Mouse (Mus musculus): ENCODE measurements at regions not wholly inside any gene's neighbourhood (a gene's known extent, or its start where the extent isn't known, plus 50 kb on each side); places are given as distances from the start of the nearest gene placed in this dataset.
"Not testable (repeated sequence)": the region's sequence is repeated elsewhere in the genome, so short reads cannot be mapped to it uniquely, and the experiment has no call there.

DNA sequence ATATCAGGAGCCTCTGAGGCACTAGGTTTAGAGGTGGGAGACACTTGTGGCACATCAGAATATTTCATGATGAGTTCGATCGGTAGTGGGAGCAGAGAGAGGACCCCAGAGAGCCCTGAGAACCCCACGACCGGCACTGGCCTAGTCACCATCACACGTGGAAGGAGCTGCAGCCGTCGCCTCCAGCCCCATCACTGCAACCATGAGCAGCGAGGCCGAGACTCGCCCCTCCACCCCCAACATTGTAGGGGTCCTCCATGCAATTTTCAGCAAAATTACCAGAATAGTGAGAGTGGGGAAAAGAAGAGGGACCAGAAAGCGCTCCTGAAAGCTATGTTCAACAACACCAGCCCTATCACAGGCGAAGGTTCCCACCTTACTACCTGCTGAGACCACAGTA is 297.0 kb downstream of the Edem1 start:
- no peak for DNase-seq (ENCODE audit: low spot score in 2 of 2)

DNA sequence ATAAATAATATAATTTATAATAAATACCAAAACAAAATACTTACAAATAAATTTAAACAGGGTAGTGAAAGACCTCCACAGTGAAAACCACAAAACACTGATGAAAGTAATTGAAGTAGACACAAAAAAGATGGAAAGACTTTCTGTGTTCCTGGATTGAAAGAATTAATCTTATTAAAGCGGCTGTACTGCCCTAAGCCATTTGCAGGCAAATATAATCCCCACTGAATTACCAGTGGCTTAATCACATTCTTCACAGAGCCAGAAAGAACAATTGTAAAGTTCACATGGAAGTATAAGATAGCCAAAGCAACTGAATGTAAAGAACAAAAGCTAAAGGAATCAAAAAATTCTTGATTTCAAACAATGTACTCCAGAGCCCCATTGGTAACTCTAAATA is 298.8 kb downstream of the Edem1 start:
- DNase-seq (ENCODE audit: low spot score in 2 of 2): no peak

DNA sequence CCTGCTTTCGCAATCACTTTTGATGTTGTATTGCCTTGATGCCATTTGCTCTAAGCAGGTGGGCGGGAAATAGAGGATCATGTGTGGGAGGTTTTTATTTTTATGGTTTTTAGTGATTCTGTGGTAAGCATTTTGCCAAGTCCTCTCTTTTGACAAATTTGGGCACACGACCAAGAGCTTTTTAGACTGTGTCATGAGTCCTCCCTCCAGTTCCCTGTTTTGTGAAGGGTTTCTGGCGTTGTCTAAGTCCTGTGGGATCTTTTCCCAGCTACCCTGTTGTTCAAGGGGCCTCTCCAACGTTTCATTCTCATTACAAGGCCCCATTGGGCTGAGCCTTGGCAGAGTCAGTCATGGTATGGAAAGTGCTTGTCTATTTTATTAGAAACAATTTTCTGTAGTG is 317.7 kb downstream of the Edem1 start:
- DNase-seq (ENCODE audit: low spot score in 2 of 2): no peak

DNA sequence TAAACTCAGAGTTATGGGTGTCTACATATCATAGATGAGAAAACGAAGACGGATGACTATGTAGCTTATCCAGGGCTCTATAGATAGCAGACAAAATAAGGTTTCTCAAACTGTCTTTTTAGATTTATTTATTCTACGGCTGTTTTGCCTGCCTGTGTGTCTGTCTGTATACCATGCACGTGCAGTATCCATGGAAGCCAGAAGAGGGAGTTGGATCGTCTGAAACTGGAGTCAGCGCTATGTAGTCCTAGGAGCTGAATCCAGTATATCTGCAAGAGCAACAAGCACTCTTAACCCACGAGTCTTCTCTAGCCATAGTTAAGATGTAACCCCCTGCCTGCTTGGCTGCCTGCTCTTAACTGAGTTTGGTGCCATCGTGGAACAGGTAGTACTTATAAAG is 320.6 kb downstream of the Edem1 start:
- no peak for DNase-seq (ENCODE audit: low spot score in 2 of 2)

DNA sequence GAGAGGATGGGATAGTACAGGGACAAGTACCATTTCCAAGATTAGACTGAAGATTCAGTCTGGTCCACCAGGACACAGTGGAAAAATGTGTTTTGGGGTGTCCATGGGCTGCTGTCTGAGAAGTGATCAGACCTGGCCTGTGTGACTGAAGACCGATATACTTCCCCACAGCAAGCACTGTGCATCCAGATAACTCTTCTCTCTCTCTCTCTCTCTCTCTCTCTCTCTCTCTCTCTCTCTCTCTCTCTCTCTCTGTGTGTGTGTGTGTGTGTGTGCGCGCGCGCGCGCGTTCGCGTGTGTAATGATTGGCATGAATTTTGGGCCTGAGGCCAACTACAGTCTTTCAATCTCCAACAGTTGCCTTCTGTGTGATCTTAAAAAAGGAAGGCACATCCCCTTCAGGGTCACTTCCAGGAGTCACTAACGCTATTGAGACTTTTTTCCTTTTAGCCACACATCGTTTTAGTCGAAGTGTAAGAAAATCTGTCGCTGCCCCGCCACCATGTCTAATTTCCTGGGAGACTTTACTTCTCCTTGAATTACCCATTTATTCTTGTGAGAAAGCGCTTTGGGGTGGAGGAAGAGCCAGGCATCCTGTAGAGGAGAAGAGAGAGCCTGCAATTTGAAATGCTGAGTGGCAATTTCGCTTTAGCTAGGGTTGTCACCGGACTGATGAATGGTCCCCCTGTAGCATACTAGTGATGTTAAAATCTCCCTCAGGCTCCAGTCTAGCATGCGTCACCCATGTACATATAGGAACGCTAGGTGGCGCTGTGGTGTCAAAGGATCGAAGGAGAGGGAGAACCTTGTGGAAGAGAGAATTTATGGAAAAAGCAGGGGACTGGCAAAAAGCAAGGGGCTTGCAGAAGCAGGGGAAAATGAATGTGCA is 321.8 kb downstream of the Edem1 start:
- DNase-seq (ENCODE audit: low spot score in 2 of 2): peak; percentile 74 to 75

DNA sequence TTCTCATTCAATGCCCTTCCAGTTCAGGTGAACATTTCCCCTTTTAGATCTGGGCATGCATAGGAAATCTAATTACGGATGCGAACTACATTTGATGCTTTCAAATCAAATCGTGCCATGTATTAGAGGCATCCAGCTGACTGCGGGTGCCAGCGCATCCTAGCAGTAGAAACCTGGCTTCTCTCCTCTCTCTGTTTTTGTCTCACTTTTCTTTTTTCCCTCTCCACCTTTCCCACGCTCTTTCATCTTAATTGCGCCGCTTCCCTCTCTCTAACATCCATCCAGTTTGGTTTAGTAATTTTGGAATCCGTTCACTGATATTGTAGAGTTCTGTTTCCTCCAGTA is 322.4 kb downstream of the Edem1 start:
- no peak for DNase-seq (ENCODE audit: low spot score in 2 of 2)

DNA sequence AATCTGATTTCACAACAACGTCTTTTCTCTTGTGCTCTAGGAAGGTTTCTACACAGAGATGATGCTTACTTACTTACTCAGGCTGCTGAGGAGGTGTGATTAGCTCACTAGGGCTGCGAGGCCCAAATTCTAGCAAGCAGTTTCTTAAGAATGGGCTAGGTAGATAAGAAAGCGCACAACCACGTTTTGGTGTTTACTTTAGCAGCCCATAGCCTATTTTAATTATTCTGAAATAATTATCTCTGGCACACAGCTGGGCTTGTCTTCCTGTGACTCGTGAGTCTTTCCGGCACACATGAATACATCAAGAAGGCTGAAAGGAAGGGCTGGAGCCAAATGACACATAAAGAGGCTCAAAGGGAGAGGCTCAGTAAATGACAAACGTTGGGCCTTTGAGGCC is 325.2 kb downstream of the Edem1 start:
- no peak for DNase-seq (ENCODE audit: low spot score in 2 of 2)

DNA sequence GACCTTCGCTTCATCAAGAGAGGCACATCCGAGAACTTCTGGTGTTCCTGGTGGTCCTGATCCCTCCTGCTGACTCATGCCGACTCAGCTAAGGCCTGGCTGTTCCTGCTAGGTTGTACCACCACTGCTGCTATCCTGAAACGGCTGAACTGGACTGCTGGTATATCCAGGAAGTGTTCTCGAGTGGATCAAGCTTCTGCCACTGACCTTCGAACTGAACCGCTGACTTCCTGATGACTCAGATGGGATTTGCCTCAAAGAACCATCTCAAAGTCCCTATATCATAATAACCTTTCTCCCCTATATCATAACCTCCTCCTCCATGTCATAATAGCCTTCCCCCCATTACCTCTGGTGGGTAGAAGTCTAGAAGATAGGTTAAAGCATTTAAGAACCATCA is 331.1 kb downstream of the Edem1 start:
- DNase-seq (ENCODE audit: low spot score in 2 of 2): no peak

DNA sequence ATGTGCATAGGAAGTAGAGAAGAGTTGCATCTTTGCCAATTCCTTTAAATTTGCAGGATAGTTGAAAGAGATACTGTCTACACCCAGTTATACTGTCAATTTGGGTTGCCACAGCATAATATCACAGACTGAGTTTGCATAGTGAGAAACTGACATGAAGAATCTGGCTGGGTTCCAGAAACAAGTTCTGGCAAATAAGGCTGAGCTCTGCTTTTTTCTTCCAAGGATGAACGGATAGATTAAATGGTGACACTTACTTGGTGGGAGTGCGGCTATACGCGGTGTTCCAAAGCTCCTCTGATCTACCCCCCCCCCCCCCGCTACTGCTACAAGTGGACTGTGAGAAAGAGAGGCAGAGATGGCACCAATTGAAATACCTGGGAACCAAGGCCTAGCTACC is 339.0 kb downstream of the Edem1 start:
- no peak for DNase-seq (ENCODE audit: low spot score in 2 of 2)

DNA sequence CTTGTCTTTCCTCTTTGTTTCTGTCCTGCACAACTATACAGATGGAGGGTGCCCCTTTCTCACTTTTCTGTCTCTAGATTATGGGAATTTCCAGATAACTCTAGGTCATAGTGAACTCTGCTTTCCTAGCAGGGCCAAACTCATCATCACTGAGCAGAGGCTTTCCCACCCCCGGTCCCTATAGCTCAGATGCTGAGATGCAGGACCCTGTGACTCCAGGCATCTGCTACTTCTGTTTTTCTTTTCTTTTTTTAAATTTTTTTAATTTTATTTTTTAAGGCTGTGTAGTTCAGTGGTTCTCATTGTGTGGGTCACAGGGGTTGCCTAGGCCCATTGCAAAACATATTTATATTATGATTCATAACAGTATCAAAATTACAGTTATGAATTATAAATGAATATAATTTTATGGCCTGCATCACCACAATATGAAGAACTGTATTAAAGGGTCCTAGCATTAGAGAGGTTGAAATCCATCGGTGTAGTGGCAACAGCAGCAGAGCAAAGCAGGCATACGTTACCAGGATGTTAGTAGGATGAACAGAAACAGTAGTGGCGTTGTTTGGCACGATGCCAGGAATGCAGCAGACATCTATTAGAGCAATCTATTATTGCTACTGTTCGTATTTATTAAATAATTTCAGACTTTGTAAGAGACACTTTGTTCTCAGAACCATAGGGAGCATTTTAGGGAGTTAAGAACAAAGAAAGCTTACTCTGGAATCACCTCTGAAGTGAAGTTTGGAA is 343.8 kb downstream of the Edem1 start:
- no peak for DNase-seq (ENCODE audit: low spot score in 2 of 2)

DNA sequence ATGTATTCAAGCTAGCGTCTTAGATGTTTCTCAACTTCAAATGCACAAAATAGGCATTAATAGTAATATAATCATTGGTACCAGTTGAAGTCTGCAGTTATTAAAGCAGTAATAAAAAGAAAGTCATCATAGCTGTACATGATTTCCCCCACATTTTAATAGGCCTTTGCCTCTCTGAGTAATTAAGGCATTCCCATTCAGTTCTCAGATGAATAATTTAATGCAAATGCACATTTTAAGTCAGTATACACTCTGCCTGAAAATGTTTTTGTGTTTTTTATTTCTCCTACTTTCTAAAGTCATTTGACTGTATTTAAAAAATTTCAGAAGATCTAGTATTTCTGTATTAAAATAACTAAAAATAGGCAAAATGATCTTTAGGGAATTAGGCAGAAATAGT is 344.6 kb downstream of the Edem1 start:
- DNase-seq (ENCODE audit: low spot score in 2 of 2): no peak

DNA sequence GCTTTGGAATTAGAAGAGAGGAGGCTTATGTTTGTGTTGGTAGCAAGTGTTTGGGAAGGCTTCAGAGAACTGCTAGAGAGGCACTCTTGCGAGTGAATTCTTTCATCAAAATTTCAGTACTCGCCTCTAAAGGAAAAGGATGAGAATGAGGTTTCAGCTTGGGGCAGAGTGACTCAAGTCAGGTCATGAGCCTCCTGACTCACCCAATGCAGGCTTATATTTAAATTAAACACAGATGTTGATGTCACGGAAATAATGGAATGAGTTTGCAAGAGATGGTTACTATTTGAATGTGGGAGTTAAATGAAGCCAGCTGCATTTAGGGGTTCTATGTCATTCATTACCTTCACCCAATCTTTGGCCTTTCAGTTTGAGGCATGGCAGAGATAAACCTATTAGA is 348.4 kb downstream of the Edem1 start:
- DNase-seq (ENCODE audit: low spot score in 2 of 2): no peak

DNA sequence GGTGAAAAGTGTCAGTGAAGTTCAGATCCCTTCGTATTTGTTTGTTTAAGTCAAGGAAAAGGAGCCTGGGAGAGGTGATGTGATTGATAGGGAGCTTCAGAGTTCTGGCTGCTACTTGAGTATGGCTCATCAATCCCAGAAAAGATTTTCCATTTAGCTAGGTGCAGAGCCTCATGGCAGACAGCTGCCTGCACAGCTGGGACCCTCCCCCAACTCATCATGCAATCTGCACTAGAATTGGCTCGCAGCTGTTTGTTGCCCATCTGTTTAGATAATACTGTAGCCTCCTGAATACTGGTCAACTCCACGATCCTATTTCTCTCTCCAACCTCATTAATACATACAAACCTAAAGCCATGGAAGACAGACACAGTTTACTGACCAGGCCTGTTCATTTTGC is 354.4 kb downstream of the Edem1 start:
- no peak for DNase-seq (ENCODE audit: low spot score in 2 of 2)

DNA sequence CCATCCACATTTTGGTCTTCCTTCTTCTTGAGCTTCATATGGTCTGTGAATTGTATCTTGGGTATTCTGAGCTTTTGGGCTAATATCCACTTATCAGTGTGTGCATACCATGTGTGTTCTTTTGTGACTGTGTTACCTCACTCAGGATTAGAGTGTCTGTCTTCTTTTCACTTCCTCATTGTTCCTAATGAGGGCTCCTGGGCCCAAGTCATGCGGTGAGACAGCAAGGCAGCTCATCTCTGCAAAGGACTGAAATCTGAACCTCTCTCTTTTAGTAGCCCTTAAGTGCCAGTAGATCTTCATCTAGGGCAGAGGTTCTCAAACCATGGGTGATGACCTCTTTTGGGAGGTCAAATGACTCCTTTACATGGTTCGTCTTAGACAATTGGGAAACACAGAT is 364.6 kb downstream of the Edem1 start:
- DNase-seq (ENCODE audit: low spot score in 2 of 2): not testable (repeated sequence)

DNA sequence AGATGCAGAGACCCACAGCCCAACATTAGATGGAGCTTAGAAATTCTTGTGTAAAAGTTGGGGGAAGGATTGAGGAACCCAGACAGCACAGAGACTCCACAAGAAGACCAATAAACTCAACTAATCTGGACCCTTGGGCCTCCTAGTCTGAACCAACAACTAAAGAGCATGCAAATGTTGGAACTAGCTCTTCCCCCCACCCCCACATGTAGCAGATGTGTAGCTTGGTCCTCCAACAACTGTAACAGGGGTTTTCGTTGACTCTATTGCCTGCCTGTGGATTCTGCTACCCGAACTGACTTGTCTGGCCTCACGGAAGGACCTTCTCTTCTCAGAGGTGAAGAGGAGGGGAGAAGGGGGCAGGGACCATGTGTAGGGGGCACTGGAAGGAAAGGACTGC is 365.2 kb downstream of the Edem1 start:
- DNase-seq (ENCODE audit: low spot score in 2 of 2): no peak

DNA sequence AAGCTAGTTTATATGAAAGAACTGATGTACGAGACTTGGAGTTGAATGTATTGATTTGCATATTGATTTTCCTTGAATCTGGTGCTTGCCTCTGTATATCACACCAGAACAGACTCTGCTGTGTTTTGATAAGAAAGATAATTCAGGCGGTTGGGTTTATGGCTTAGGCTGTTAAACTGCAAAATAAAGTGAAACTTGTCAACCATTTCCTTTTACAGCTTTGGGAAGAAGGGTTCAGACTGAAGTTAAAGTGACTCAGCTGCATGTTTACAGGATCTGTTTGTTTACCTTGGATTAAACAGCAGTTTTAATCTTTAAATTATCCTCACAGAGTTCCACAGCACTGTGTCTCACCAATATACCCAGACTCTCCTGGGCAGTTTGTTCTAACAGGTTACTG is 381.3 kb downstream of the Edem1 start:
- DNase-seq (ENCODE audit: low spot score in 2 of 2): no peak

DNA sequence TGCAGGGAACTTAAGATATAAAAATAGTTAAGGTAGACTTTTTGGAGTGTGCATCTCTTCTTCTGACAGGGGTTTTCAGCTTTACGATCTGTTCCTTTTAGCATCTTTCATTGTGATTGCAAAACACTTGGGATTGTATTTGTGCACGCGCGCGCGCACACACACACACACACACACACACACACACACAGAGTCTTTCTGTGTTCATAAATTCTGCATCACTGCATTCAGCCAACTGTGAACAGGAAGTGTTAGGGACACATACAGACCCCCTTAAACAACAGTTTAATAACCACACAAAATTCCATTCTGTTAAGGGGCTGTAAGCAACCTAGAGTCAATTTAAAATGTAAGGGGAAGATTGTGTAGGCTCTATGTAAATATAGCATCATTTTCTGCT is 401.9 kb downstream of the Edem1 start:
- no peak for DNase-seq (ENCODE audit: low spot score in 2 of 2)

DNA sequence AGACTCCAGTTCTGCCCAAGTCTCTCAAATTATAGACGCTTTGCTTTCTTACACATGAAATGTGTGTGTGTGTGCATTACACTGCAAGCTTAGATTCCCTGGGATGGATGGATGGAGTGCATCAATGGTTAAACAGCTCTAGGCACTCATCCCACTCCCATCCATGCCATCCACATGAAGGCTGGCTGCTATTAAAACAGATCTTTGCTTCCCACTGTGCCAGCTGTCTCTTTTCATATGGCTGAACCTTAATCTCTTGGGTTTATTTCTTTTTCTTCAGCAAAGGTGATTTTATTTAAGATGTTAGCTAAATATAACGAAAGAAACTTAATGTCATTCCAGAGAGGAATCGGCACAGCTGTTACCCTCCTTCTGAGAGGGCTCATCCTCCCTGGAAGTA is 405.0 kb downstream of the Edem1 start:
- no peak for DNase-seq (ENCODE audit: low spot score in 2 of 2)

DNA sequence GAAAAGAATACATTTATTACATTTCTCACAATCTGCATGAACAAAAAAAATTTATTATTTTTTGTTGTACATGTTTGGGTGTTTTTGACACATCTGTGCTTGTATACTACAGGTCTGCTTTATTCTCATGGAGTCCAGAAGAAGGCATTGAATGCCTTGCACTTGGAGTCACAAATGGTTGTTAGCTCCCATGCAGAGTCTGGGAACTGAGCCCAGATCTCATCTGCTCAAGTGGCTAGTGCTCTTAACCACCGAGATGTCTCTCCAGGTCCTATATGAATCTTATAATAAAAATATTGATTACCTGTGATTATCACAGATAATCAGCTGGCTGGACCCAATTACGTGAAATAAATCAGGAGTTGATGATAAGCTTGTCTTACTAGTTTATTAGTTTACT is 417.2 kb downstream of the Edem1 start:
- no peak for DNase-seq (ENCODE audit: low spot score in 2 of 2)

DNA sequence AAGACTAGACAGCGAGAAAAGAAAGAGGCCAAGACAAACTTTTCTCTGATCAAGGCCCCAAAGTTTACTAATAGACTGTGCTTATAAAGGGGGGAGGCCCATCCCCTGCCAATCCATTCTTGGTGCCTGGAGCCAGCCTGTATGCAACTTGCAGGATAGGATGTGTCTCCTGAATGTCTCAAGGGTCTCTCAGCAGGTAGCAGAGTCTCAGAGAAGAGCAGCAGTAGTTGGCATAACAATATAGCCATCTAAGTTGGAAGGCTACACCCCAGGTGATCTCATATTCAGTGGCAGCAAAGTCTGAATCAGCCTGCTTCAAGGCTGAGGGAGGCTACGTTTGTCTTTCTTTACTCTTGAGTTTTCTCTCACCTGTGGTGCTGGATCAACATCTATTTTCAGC is 418.1 kb downstream of the Edem1 start:
- not testable (repeated sequence) for DNase-seq (ENCODE audit: low spot score in 2 of 2)
